Mouse (Mus musculus) embryo, embryonic 10.5 days (tissue): ENCODE data around the gene Gm28372.
"Not testable (repeated sequence)": the region's sequence is repeated elsewhere in the genome, so short reads cannot be mapped to it uniquely, and the experiment has no call there.

Experiments
- DNase-seq: peaks from one replicate; pipeline ENCODE4 v3.0.0-alpha.2; 2015; ENCODE audit warnings: low spot score

The Gm28372 gene

GRCm38 (mm10) chr2:130404939-130405338 is at the start of gene Gm28372, which contains the start of gene 1700020A23Rik:
Gene Gm28372, plus strand, starts transcription at chr2:130405239.
Gene 1700020A23Rik, plus strand, starts transcription at chr2:130405259.
- no peak for DNase-seq

GRCm38 (mm10) chr2:130357551-130357950 is 47.5 kb upstream of the Gm28372 start:
- no peak for DNase-seq

- DNase-seq: no peak
Measured at GRCm38 (mm10) chr2:130358852-130359251, 46.2 kb upstream of the Gm28372 start.

- peak; percentile 83 for DNase-seq
Measured at GRCm38 (mm10) chr2:130362511-130363026, 42.5 kb upstream of the Gm28372 start.

GRCm38 (mm10) chr2:130365211-130366094 is 39.6 kb upstream of the Gm28372 start:
- DNase-seq: peak; percentile 47

GRCm38 (mm10) chr2:130367386-130367785 is 37.7 kb upstream of the Gm28372 start:
- no peak for DNase-seq

- not testable (repeated sequence) for DNase-seq
Measured at GRCm38 (mm10) chr2:130373026-130373425, 32.0 kb upstream of the Gm28372 start.

- no peak for DNase-seq
Measured at GRCm38 (mm10) chr2:130374951-130375350, 30.1 kb upstream of the Gm28372 start.

GRCm38 (mm10) chr2:130383205-130383604 is 21.8 kb upstream of the Gm28372 start:
- DNase-seq: no peak

GRCm38 (mm10) chr2:130383895-130384294 is 21.1 kb upstream of the Gm28372 start:
- DNase-seq: no peak

- no peak for DNase-seq
Measured at GRCm38 (mm10) chr2:130386212-130386611, 18.8 kb upstream of the Gm28372 start.

GRCm38 (mm10) chr2:130388796-130389195 is 16.2 kb upstream of the Gm28372 start:
- DNase-seq: peak; percentile 43

GRCm38 (mm10) chr2:130390993-130391625 is 13.9 kb upstream of the Gm28372 start:
- no peak for DNase-seq

GRCm38 (mm10) chr2:130392836-130393235 is 12.2 kb upstream of the Gm28372 start:
- no peak for DNase-seq

- no peak for DNase-seq
Measured at GRCm38 (mm10) chr2:130395696-130396095, 9.3 kb upstream of the Gm28372 start.

- peak; percentile 80 for DNase-seq
Measured at GRCm38 (mm10) chr2:130397186-130397985, 7.7 kb upstream of the Gm28372 start, which contains the start of gene Cpxm1. Gene Cpxm1, minus strand, starts transcription at chr2:130397574.

GRCm38 (mm10) chr2:130398091-130398490 is 6.9 kb upstream of the Gm28372 start:
- peak; percentile 35 for DNase-seq

- no peak for DNase-seq
Measured at GRCm38 (mm10) chr2:130400046-130400445, 5.0 kb upstream of the Gm28372 start.

- DNase-seq: no peak
Measured at GRCm38 (mm10) chr2:130401891-130402290, 3.1 kb upstream of the Gm28372 start.

- no peak for DNase-seq
Measured at GRCm38 (mm10) chr2:130406178-130406577, 1.1 kb downstream of the Gm28372 start, which contains the start of gene Tmem239. Gene Tmem239, plus strand, starts transcription at chr2:130406478.

- DNase-seq: peak; percentile 70
Measured at GRCm38 (mm10) chr2:130408194-130408593, 3.2 kb downstream of the Gm28372 start.
